Mouse (Mus musculus) ovary, postnatal 36 days (tissue): ENCODE results near the gene Stra8.

Experiments used
- DNase-seq: peaks from one replicate; pipeline ENCODE4 v3.0.0; 2022; ENCODE audit warnings: low spot score, mixed read lengths

Gene Stra8

DNA sequence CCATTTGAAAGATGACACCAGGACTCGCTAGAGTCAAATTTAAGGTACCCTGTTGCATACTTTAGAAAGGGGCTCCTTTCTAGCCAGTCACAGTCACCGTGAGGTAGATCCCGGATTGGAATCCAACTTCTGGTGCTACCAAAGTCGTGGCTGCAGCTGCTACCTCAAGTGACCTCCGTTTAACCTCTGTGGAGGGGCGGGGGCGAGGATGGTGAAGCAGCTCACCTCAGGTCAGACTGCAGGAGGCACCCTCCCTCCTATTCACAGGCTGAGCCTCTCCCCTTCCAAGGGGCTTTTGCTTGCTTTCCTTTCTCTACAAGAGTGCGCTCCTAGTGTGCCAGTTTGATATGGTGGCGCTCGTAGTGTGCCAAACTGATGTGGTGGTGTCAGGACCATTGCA, at the start of gene Stra8:
Gene Stra8 (plus strand): TSS at position 208 of the 400 bp plus-strand sequence.
- DNase-seq, result no peak

DNA sequence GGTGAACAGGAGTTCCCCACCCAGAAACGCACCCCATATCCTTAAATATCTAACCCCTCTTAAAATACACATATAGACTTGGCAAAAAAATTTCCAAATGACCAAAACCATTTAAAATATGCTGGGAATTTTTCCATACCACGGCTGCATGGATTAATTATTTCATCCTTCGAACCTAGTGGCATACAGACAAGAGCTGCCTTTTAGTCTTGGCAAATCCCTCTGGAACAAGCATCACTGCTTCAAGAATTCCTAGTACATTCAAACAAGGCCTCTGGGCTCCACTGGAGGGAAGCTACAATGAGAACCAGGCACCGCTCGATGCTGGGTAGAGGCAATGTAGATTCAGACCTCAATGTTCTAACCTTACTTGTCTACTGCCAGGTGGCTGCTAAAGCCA, 49.2 kb upstream of the Stra8 start:
- DNase-seq, result no peak

DNA sequence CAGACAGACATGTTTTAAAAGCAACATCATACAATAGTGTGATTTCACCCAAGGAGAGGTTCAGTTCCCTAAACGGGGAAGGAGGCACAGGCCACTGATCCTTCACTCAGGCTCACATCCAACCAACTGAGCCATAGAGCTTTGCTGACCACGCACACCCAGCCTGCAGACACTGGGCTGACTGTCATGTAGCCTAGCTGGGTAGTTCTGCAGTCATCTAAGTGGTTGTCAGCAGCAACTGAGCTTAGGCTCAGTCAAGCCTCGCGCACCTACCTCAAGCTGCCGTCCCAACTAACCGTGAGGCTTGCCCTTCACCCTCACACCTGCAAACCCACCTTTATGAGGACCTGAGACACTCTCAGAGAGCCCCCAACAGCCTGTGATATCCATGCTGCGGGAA, 48.0 kb upstream of the Stra8 start:
- DNase-seq, result no peak

DNA sequence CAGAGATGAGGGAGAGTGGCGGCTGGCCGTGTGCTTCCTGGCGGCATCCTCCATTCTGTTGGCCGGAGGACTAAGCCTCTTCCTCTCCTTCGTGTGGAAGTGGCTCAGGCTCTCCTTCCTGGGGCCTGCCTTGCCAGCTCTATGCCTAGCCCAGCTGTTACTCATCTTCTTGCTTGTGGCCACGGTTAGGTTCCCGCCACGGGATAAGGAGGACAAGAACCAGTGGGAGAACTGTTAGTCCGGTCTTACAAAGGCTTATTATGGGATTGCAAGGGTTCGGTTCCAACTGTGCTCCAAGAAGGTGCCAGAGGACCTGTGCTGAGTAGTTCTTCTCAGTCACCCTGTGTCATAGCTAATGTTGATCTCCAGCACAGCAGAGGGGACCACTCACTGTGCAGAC, 47.1 kb upstream of the Stra8 start:
- DNase-seq, result no peak

DNA sequence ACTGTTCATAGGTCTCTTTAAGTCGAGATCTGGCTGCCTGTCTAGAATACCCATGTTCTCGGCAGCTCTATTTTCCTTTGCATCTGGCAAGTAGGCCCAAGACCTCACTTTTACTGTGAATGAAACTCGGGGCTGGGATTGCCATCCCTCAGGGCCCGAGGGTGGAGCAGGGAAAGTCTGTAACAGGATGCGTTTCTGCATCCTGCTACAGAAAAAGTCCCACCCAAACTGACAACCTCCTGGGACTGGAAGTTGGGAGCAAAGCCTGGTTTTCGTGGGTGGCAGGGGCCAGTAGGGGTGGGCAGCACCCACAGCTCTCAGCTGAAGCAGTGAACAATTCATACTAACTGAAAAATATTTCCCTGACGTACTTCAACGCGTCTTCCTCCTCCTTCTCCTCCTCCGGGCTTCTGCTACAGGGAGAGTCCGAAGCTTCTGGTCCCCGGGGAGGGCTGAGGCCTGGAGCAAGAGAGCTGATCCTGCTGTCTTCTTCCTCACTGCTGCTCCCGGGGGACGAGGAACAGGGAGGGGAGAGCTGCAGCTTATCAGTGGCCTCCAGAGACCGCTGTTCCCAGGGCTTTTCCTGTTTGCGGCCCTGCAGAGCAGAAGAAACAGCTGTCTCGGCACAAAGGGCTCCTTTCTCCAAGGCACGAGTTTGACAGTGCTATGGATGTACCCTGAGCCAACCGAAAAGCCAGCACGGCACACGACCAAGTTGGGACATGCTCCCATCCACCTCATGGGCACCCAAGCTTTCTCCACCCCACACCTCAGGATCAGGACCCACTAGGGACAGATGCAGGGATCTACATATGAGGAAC, 45.7 kb upstream of the Stra8 start:
- DNase-seq, result peak; percentile 55

DNA sequence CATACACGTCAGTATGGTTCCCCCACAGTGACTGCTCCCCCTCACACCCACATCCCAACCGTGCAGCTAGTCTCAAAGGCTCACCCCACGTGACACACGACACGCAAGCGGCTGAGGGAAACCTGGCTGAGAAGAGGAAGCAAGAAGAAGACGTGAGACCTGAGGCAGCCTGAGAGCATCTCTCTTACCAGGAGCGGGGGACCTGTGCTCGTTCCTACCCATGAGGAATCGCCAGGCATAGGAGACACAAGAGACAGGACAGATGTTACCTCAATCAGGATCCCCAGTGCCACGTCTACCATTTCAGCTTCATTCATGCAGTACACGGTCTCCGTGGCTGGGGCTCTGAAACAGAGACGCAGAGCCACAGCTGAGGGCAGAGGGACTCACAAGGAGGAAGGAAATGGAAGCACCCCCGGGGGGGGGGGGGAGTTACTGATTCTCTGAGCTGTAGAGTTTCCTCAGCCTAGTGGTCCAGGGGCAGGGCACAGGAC, 44.6 kb upstream of the Stra8 start:
- no peak for DNase-seq

DNA sequence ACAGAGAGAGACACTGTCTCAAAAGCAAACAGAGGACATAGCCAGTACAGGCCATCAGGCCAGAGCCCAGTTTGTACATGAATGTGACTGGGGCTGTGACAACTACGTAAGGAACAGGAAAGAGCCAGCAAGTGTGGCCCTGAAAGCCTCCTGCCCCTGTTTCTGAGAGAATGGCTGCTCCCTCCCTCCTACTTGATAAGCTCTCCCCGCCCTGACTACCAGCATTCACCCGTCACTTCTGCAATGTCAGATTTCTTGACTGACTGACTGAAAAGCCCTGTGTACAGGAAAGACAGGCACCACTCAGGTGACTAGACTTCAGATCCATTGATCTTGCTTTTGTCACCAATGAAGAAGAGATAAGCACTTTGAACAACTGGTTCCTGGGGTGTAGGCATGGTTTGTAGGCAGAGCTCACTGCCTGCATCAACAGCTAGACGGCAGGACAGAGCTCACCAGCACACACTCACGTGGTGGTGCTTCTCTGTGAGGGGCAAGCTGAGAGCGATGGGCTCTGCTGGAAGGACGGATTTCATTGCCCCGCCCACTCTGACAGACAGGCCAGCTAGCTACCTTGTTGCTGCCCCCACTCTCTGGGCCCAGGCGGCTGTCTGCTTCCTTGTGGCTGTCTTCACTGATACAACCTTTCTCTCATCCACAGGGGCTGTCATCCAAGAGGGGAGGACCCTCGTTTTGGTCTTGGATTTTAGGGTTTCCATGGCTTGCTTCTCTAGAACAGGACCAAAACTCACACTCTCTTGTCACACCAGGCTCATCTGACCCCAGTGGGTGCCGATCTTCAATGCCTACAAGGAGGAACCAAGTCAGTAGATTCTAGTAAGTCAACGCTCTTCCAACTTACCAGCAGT, 43.8 kb upstream of the Stra8 start:
- no peak for DNase-seq

DNA sequence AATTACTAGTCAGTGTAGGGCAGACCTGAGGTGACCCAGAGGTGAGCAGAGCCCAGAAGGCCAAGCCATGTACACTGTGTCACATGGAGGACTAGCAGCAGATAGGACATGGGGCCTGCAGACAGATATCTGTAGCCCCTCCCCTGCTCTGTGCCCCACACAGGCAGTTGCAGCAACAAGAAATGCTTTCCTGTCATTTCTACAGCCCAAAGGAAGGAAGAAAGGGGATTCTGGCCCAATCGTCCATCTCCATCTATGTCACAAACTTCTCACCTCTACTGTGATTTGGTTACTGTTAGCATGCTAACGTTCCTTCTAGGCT, 43.2 kb upstream of the Stra8 start:
- no peak for DNase-seq

DNA sequence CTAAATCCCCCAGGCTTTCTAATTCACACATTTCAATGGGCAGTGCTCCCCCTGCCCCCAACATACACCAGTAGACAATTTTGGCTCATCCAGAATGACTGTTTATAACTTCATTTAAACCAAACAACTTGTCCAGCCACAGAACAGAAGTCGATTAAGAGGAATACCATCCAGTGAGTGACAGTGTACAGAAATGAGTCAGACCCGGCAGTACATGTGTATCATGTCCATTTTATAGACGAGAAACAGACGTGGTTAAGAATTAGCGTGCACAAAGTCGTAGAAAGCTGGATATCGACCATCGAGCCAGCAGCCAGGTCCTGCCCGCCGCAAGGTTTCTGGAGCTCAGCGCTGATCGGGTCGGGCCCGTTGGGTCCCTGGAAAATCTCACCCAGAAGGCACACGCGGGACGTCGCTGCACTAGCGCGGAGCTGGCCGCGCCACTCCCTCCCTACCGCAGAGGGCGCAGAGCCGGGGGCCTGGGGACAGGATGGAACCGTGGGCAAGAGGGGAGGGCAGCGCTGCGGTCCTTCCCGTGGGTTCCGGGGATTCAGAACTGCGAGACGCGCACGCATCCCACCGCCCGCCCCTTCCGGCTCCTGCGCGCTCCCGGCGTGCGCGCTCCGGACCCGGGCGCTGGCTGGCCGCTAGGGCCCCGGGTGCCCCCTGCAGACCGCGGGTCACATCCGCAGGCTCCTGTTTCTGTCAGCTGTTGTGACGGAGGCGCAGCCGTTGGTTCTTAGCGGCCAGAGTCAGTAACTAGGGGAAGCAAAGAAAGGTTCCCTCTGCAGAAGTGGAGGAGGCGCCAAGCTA, 42.2 kb upstream of the Stra8 start, which contains the start of gene Cyren:
Gene Cyren (minus strand): TSS at position 552 of the 813 bp plus-strand sequence.
- peak; percentile 94 for DNase-seq

DNA sequence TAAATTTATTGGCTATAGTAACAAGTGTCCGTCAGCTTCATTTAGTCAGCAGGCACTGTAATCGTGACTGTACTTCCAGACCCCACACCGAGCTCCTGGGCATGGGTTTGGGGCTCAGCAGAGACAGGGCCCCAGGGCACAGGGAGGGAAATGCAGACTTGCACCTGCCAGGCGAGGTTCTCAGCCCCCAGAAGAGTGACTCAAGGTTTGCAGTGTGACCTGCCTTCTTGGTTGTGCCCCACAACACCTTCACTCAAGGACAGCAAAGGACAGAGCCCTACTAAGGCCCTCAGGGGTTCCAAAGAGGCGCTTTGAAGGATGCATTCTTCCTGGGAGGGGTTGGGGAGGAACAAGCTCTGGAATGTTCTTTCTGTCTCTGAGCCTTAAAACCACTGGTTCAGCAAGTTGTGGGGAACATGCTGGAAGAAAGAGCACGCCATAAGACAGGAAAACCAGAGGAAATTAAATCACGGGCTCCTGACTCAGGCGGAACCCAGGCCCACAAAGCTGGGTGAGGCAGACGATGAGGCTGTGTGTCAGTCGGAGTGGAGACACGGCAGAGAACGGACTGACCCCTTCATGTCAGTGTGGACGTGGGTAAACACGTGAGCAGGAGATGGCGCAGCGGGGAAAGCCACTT, 40.7 kb upstream of the Stra8 start:
- no peak for DNase-seq

DNA sequence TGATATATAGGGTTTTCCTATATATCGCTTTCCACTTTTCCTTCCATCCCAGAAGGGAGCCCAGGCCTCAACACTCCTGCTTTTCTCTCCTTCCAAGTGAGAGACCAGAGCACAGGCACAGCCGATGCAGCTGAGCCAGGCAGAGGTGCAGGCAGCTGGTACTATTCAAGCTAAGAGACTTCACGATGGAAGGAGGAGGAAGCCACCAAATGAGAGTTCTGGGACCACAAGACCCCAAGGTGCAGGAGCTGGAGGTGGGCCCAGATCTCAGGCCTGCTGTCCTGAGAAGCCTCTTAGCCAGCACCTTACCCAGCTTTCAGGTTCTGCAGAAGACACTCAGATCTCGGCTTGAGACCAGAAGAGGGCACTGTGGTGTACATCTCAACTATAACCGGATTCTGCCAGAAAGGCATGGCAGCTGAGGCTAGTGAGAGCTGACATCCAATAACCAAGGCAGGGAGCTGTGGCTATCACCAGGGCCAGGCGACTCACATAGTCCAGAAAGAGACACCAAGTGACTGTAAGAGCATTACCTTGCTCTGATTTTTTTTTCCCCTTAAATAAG, 40.0 kb upstream of the Stra8 start:
- DNase-seq, result no peak

DNA sequence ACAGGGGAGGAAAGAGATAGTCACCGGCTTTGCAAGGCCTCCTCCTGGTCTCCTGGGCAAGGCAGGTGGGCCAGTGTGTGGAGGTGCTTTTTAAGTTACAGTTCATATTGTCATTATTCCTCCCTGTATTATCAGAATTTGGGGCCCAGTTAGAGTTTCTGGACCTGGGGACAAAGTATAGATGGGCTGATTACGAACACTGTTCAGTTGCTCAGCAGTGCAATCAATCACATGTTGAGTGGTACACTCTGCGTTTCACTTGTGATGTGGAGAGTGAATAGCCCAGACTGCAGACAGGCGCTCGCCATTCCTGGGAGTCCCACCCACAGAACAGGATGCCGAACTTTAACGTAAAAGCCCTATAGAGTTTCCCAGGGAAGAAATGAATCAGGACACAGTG, 35.2 kb upstream of the Stra8 start:
- DNase-seq, result no peak

DNA sequence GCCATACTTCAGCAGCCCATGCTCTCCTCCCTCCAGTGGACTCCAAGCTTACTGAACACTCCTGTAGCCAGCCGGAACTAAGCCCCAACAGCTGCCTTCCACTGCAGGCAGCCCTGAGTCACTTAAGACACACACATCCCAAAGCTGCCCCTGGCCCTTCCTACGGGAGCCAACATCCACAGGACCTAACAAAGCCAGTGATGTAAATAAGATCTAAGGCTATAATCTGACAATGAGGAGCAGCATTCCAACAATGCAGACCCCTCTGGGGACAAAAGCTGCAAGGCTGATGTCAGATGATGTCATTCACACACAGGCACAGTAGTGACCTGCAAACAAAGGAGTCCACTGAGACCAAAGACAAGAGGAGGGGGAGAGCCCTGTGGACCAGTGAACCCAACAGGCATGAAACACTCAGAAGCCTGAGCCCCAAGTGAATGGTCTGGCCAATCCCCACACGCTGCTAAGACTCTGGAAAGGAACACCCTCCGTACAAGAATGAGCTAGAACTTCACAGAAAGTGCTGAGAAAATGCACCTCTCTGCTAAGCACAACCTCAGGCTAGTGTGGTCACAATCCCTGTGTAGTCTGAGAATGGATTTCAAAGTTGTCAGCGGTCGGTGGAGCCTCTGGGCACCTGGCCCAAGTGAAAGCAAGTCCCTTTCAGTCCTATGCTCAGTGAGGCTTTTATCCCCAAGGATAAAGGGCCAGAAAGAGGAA, 32.7 kb upstream of the Stra8 start:
- DNase-seq, result no peak

DNA sequence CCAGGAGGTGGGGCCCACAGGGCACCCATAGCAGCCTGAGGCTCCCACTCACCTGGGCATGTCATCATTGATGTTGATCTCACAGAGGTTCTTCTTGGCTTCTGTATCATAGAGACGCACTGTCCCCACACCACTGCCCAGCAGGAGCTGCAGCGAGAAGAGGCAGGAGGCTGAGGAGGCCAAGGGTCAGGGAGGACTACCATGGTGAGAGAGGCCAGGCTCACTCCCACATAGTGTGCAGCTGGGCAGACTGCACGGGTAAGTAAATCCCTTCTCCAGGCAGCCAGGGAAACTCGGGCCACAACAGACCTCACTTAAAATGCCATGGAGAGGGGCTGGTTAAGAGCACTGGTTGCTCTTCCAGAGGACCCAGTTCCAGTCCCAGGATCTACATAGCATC, 30.8 kb upstream of the Stra8 start:
- no peak for DNase-seq

DNA sequence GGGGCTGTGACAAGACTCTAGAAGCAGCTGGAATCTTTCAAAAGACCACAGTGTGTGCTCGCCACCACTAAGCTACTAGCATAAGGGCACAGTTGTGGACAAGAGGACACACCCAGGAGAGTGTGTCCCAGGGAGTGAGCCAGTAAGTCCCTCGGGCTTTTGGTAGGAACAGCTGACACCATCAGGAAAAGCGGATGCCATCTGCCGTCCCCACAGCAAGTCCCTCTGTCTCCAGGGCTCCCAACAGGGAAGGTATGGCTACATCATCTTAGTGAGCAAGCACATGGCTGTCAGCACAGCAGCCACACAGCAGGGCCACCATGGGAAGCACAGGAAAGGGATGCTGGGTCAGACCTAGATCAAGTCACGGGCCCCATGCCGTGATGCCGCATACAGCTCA, 24.4 kb upstream of the Stra8 start:
- DNase-seq, result no peak

DNA sequence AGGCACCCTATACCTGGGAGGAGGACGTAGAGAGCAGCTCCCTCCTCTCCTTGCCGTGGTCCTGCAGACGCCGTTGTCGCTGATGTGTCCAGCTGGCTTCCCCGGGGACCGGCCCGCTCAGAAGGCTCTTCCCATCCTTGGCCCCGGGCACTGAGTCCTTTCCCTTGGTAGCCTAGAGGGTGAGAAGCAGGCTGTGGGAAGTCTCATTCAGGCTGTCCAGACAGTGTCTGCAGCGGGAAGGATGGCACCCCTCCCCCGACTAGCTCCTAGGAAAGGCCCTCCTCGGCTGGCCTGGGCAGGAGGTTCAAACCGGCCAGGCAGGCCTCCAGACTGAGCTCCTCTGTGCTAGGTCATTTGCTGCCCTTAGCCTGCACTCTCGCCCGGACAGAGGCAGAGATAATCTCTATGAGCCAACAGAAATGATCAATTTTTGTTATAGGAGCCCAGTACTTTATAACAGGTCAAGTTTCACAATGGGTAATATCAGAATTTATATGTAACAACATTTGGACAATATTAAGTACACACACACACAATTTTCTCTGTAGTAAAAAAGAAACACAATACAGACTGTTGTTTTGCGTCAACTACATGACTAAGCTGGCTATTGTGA, 23.7 kb upstream of the Stra8 start:
- no peak for DNase-seq

DNA sequence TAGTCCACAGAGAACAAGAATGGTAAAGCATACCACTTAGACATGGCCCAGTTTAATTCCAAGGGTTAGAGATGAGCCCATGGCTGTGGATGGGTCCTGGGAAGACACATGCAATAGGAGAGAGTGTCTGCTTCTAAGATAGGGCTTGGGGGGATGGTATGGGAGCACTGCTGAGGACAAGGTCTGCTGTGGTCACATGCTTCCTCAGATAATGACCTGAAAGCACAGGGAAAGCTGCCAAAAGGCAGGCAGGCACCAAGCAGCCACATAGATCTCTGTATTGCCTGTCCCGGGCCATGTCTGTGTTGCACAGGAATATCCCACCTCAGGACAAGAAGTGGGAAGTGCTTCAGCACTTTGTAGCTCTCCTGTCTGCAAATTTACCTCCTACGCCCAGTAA, 20.8 kb upstream of the Stra8 start:
- DNase-seq, result no peak

DNA sequence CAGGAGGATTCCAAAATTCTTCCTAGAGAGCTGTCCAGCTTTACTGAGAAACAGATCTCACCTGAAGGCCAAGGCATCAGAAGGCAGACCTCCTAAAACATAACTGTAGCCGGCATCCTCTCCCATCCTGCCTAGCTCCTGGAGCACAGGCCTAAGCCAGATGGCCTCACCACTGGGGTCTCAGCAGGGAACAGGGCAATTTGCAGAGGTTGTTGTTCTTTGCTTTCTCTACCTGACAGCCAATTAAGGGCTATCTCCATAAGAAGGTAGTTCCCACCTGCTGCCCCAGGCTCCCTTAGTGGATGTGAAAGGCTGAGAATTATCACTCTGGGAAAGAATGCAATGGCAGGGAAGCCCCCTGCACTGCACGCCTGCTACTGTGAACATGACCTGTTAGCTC, 19.0 kb upstream of the Stra8 start:
- DNase-seq, result no peak

DNA sequence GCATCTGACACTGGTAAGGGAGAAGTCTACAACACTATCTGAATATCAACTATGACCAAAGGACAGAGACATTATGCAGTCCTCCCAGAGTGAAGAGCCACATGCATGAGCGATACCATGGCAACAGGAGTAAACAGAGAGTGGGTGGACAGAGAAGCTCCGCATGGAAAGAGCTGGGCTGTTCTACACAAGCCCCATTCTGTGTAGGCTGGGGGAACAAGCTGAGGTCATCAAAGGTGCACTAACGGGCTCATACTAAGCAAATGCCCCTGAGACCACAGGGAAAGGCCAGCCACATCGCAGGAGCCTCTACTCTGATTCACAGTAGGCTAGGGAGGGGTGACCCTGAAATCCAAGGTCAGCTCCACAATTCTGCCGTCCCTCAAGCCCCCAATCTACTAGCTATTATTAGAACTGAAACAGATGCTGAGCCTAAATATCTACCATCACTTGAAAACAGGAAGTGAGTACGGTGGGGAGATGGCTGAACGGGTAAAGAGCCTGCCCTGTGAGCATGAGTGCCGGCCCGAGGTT, 18.0 kb upstream of the Stra8 start:
- peak; percentile 23 for DNase-seq

DNA sequence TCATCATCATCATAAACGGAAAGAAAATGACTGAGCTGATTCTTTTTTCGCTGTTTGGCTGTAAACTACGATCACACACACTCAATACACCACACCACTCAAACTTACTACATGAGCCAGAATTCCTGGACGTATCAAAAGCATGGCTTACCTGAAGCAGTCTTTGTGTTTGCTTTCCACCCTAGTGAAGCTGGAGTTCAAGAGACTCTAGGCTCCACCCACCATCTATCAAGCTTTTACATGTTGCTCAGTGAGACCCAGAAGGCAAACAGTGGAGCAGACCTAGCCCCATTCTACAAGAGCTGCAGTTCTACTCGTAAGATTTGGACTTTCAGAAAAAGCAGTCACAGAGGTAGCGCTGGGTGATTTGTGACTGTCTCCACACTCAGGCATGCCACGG, 17.4 kb upstream of the Stra8 start:
- no peak for DNase-seq
